Mouse (Mus musculus) kidney, postnatal 0 days (tissue): ENCODE results near the gene Ndufa1. TPM values are rescaled to one million over a fixed set of nuclear protein-coding genes. Genes with fewer than 3 reads are reported as not detected.
A peak's percentile ranks its signal among the peaks of the same experiment; 100 is the strongest.
"Not testable (repeated sequence)": the region's sequence is repeated elsewhere in the genome, so short reads cannot be mapped to it uniquely, and the experiment has no call there.

Experiments
- ATAC-seq: fragments of 200-750 bp; cut with Nextera tagmentation; replicated peaks from 2 replicates; pipeline ENCODE4 v1.8.0; 2017; ENCODE audit warnings: low read depth, moderate number of reproducible peaks, moderate TSS enrichment, moderate library complexity; ENCODE audit not compliant: low FRiP score
- DNase-seq: peaks from one replicate; pipeline ENCODE4 v3.0.0-alpha.2; 2016; ENCODE audit warnings: low spot score
- H3K27ac ChIP-seq: fragments of 300-500 bp; sonication (generic); 2 replicates; pipeline ENCODE4 v1.5.1; 2014; ENCODE audit warnings: mild to moderate bottlenecking
- H3K27me3 ChIP-seq: fragments of 300-500 bp; sonication (generic); 2 replicates; pipeline ENCODE4 v1.6.1; 2014; ENCODE audit warnings: low read length, mixed read lengths; ENCODE audit not compliant: insufficient read depth
- H3K36me3 ChIP-seq: fragments of 300-500 bp; sonication (generic); 2 replicates; pipeline ENCODE4 v1.6.1; 2014; ENCODE audit warnings: low read length, mixed read lengths; ENCODE audit not compliant: insufficient read depth
- H3K4me1 ChIP-seq: fragments of 300-500 bp; sonication (generic); replicated peaks from 2 replicates; pipeline ENCODE4 v1.6.1; 2014; ENCODE audit warnings: antibody characterized with exemption, low read length, mixed read lengths; ENCODE audit not compliant: insufficient read depth
- H3K4me2 ChIP-seq: fragments of 300-500 bp; sonication (generic); 2 replicates; pipeline ENCODE4 v1.6.1; 2014; ENCODE audit warnings: mild to moderate bottlenecking, low read length, moderate library complexity, mixed read lengths
- H3K4me3 ChIP-seq: fragments of 300-500 bp; sonication (generic); replicated peaks from 2 replicates; pipeline ENCODE4 v1.5.1; 2014; ENCODE audit warnings: low read depth, low read length
- H3K9ac ChIP-seq: fragments of 300-500 bp; sonication (generic); 2 replicates; pipeline ENCODE4 v1.6.1; 2014; ENCODE audit warnings: low read depth, low read length
- H3K9me3 ChIP-seq: fragments of 300-500 bp; sonication (generic); replicated peaks from 2 replicates; pipeline ENCODE4 v1.6.1; 2016; ENCODE audit warnings: low read length, inconsistent platforms, mixed read lengths
- CTCF ChIP-seq: IDR thresholded peaks from 2 replicates; pipeline ENCODE4 v1.5.1; 2016; ENCODE audit warnings: antibody characterized with exemption, low read depth, mild to moderate bottlenecking, moderate library complexity
- WGBS: fragments of 180-500 bp; shearing (Covaris S2); extraction: QIAGEN DNeasy Blood & Tissue Kit; methylation state at CpG from one replicate; pipeline ENCODE4 v1.1.7; 2014; 5-methylcytosine and 5-hydroxymethylcytosine counted together
- polyA plus RNA-seq: library from polyadenylated mRNA; unstranded; fragments of >200 nt; fragmentation: Nextera tagmentation; extraction: Ambion mirVana; gene quantifications from 2 replicates; pipeline ENCODE4 v1.2.1, GENCODE M21; 2015

Ndufa1 gene
- polyA plus RNA-seq, 1 experiment from 2014 or later, result 799 TPM

DNA sequence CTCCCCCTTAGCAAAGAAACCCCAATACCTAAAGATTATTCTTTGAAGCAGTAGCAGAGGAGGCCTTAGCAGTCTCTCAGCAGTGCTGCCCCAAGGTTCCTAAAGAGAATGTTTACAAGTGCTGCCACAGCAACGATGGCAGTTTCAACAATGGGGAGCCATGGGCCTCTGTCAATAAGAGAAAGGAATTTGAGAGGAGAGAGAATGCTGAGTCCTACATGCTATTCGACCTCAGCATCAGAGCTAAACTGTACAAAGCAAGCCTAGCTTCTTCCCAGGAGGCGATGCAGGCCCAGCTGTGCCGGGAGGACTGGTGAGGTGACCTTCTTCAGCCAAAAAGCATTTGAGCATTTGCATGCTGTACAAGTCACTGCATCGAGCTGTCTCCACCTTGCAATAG, 22.2 kb downstream of the Ndufa1 start, which contains the start of gene Akap14:
Gene Akap14 (minus strand): TSS at position 101 of the 400 bp plus-strand sequence.
- 56% methylated on average over 5 of the region's 5 CpGs for WGBS
- ATAC-seq (no peak), DNase-seq (no peak)

DNA sequence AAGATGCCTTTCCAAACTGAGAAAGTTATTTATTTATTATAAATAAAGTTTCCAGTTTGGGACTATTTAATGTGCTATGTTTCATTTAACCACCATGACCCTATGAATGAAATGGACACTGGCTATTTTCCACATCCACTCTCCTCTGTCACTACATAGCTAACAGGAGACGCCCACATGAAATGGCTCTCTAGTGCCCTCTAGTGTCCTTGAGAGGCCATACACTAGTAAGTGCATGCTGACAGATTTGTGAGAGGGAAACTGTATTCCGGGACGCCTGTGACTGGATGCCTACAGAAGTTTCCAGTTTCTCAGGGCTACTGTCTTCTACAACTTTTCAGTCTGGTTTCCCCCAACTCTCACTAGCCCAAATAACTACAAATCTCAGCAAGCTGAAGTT, 23.9 kb downstream of the Ndufa1 start:
- H3K27me3 ChIP-seq, result no peaks in the 10 kb centered on the region
- 40% methylated on average over 3 of the region's 3 CpGs for WGBS
- no peak overlapping the region for H3K4me3 ChIP-seq
- H3K9me3 ChIP-seq, result no peaks in the 10 kb centered on the region
- no peaks in the 10 kb centered on the region for H3K4me1 ChIP-seq
- H3K9ac ChIP-seq, result no peak overlapping the region
- no peaks in the 10 kb centered on the region for H3K36me3 ChIP-seq
- H3K4me2 ChIP-seq, result no peak overlapping the region
- DNase-seq (peak; percentile 69), ATAC-seq (no peak)
- no peak overlapping the region for H3K27ac ChIP-seq
- peak; percentile 74 for TF ChIP-seq CTCF

More for the DNA sequence above, 22.2 kb downstream of the Ndufa1 start, which contains the start of gene Akap14:
- Histone ChIP-seq H3K9ac (no peak within 1 kb of the TSS), H3K36me3 (no peaks in the 10 kb centered on the region), H3K27me3 (no peaks in the 10 kb centered on the region), H3K4me1 (no peaks in the 10 kb centered on the region), H3K9me3 (no peaks in the 10 kb centered on the region), H3K4me2 (no peak within 1 kb of the TSS), H3K4me3 (no peak within 1 kb of the TSS), H3K27ac (no peak within 1 kb of the TSS)
- TF ChIP-seq CTCF, result no peak

DNA sequence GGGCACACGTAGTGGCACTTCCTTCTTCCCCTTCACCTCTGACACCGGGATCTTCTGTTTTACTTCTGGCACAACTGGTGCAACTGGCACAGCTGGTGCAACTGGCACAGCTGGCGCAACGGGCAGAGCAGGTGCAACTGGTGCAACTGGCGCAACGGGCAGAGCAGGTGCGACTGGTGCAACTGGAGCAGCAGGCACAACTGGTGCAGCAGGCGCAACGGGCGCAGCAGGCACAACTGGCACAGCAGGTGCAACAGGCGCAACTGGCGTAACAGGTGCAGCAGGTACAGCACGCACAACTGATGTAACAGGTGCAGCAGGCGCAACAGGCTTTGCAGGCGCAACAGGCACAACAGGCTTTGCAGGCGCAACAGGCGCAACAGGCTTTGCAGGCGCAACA, 27.8 kb downstream of the Ndufa1 start:
- no peak overlapping the region for H3K4me2 ChIP-seq
- H3K36me3 ChIP-seq, result no peaks in the 10 kb centered on the region
- H3K9me3 ChIP-seq, result no peaks in the 10 kb centered on the region
- ATAC-seq (no peak), DNase-seq (no peak)
- no peak for TF ChIP-seq CTCF
- H3K27ac ChIP-seq, result no peak overlapping the region
- no peaks in the 10 kb centered on the region for H3K4me1 ChIP-seq
- no peaks in the 10 kb centered on the region for H3K27me3 ChIP-seq
- H3K9ac ChIP-seq, result no peak overlapping the region
- no peak overlapping the region for H3K4me3 ChIP-seq
- 81% methylated on average over 18 of the region's 18 CpGs for WGBS

DNA sequence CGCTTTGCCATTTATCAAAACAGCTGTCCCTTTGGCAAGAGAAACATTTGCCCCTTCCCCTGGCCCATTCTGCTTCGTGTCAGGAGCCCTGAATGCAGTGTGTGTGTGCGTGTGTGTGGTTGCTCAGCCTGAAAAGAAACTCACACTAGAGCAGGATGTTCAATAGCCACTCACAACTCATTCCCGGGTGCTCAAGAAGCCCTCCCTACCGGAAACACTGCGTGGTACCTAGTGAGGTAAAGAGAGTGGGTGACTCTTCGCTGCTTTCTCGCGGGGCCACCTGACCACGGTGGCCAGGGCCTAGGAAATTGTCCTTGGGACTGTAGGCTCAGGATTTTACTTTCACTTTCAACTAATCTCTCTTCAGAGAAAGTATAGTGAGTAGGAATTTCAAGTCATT, 29.8 kb downstream of the Ndufa1 start:
- H3K4me3 ChIP-seq, result no peak overlapping the region
- no peaks in the 10 kb centered on the region for H3K4me1 ChIP-seq
- 79% methylated on average over 10 of the region's 10 CpGs for WGBS
- no peaks in the 10 kb centered on the region for H3K36me3 ChIP-seq
- H3K4me2 ChIP-seq, result no peak overlapping the region
- no peaks in the 10 kb centered on the region for H3K27me3 ChIP-seq
- H3K9ac ChIP-seq, result no peak overlapping the region
- no peaks in the 10 kb centered on the region for H3K9me3 ChIP-seq
- DNase-seq (no peak), ATAC-seq (no peak)
- TF ChIP-seq CTCF, result no peak
- no peak overlapping the region for H3K27ac ChIP-seq

DNA sequence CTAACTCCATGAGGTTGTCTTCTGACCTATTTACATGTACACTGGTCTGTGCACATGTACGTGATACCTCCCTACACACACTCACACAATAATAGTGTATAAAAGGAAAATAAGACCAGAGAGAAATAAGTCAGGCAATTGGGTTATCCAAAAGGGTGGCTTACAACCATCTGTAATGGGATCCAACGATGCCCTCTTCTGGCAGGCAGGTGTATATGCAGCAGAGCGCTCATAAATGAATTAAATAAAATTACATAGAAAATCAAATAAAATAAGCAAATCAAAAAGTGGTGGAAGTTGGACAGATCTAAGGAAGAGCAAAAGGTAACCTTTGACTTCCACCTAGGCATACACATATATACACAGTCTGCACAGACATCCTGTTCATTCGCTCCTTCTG, 33.1 kb downstream of the Ndufa1 start:
- Histone ChIP-seq H3K4me3 (no peak overlapping the region), H3K36me3 (no peaks in the 10 kb centered on the region), H3K4me1 (no peaks in the 10 kb centered on the region), H3K9ac (no peak overlapping the region), H3K4me2 (no peak overlapping the region), H3K27me3 (no peaks in the 10 kb centered on the region), H3K9me3 (no peaks in the 10 kb centered on the region), H3K27ac (no peak overlapping the region)
- WGBS, result 57% methylated on average over 4 of the region's 4 CpGs
- DNase-seq, result peak; percentile 6
- ATAC-seq, result no peak
- peak; percentile 53 for TF ChIP-seq CTCF

DNA sequence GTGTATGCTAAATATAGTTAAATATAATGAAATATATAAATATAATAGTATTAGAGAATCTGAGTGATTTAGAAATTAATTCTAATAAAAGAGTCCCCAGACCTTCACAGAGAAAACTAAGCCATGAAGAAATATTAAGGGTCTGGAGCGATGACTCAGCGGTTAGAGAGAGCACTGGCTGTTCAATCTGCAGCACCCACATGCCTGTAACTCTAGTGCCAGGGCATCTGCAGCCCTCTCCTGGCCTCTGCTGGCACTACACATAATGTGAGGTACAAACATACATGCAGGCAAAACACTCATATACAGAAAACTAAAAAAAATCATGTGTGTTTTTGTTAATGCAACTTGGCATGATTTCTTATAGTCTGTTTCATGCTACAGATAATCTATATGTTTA, 46.0 kb downstream of the Ndufa1 start:
- H3K27ac ChIP-seq, result no peak overlapping the region
- no peaks in the 10 kb centered on the region for H3K27me3 ChIP-seq
- 84% methylated on average over 2 of the region's 2 CpGs for WGBS
- no peak overlapping the region for H3K4me2 ChIP-seq
- H3K9ac ChIP-seq, result no peak overlapping the region
- H3K4me1 ChIP-seq, result no peaks in the 10 kb centered on the region
- 0 out of 2 replicates have a peak, but pooled peaks cover 2% of the 10 kb centered on the region for H3K36me3 ChIP-seq
- peak; percentile 8 for DNase-seq
- peak; percentile 53 for TF ChIP-seq CTCF
- H3K9me3 ChIP-seq, result no peaks in the 10 kb centered on the region
- no peak overlapping the region for H3K4me3 ChIP-seq
- ATAC-seq, result no peak

DNA sequence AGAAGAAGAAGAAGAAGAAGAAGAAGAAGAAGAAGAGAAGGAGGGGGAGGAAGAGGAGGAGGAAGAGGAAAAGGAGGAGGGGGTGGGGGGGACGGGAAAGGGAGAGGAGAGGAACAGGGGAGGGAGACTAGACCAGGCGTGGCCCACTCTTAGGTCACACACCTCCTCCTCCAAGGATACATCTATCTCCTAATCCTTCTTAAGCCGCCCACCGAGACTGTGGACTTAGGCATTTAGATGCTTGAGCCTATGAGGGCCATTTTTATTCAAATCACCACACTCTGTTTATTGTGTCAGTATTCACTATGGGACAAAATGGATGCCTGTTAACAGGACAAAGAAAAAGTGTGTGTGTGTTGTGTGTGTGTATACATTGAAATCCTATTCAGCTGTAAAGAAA, 46.5 kb downstream of the Ndufa1 start:
- DNase-seq, H3K4me3 ChIP-seq, H3K27me3 ChIP-seq, H3K36me3 ChIP-seq, H3K9ac ChIP-seq, H3K4me2 ChIP-seq, H3K4me1 ChIP-seq, H3K27ac ChIP-seq, ATAC-seq, H3K9me3 ChIP-seq: not testable (repeated sequence)
- WGBS, result 88% methylated on average over 1 of the region's 4 CpGs
